Mouse (Mus musculus): Measurements from ENCODE around the gene Tra2b. TPM values are rescaled to one million over a fixed set of nuclear protein-coding genes. Genes with fewer than 3 reads are reported as not detected.

Gene Tra2b
- polyA plus RNA-seq (2014; fragmentation: Illumina TruSeq; extraction: RNeasy Lipid Tissue Mini Kit (QIAGEN cat#74804); ENCODE audit: low read depth, low replicate concordance): 103 TPM

DNA sequence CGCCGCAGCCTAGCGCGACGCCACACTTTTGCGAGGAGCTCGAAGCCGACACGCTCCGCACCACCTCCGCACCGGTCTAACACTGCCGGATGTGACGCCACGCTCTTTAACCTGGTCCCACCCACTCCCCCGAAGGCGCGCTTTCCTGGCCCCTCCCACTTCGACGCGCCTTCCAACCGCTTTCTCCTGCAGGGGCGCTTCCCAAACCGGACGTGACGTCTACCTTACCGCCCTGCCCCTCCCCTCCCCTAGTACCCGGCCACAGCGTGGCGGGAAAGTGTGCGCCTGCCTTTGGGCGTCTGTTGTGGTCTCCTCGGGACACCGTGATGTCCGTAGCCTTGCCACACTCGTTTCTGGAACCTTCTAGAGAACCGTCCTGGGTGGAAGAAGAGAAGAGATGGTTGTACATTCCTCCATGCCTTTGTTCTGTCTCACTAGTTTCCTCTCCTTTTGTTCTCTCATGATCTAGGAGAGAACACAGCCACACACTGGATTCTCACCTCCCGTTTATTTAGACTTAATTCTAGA is at the start of gene Tra2b:
Gene Tra2b, minus strand, starts transcription at position 157 of the 528 bp plus-strand sequence.

Other genes with a start within 250 kb of the Tra2b start
- gene Igf2bp2, start 102.7 kb downstream of the Tra2b start, polyA plus RNA-seq (2014; fragmentation: Illumina TruSeq; extraction: RNeasy Lipid Tissue Mini Kit (QIAGEN cat#74804); ENCODE audit: low read depth, low replicate concordance): 3.2 TPM
- 100 TPM for gene Etv5, start 173.7 kb upstream of the Tra2b start, polyA plus RNA-seq (2014; fragmentation: Illumina TruSeq; extraction: RNeasy Lipid Tissue Mini Kit (QIAGEN cat#74804); ENCODE audit: low read depth, low replicate concordance)